Mouse (Mus musculus) cortical plate, adult 2 months (tissue): ENCODE results near the gene Nrg3.

Experiments used
- CTCF ChIP-seq: fragments of 200-500 bp; IDR thresholded peaks from 2 replicates; pipeline ENCODE4 v1.5.1; 2011; ENCODE audit warnings: mild to moderate bottlenecking, control low read depth, low read length; ENCODE audit not compliant: insufficient read depth; ENCODE audit errors: extremely low read depth
- POLR2A ChIP-seq: fragments of 200-500 bp; IDR thresholded peaks from 2 replicates; pipeline ENCODE4 v1.6.1; 2011; ENCODE audit warnings: mild to moderate bottlenecking, low read length, control low read depth; ENCODE audit not compliant: insufficient read depth; ENCODE audit errors: extremely low read depth

GRCm38 (mm10) chr14:38835006-38835405 is 637.9 kb downstream of the Nrg3 start:
- no peak for TF ChIP-seq POLR2A
- no peak for TF ChIP-seq CTCF
